In the genomic region with DNA sequence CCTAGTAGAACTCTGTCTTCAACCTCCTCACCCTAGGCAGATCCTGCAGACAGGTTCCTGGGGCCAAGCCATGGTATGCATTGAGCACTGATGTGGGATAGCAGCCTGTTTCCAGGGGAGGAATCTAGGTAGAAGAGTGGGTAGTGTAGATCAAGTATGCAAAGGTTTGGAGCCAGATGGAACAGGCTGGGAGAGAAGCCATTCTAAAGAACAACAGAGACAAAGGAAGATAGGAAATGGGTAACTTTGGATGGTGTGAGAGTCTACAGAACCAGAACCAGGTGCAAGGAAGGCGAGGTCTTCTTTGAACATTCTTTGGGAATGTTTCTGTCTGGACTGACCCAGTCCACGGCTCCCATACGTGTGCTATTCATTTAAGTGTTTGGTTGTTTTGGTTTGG, we compare ENCODE assay signal across 8 mouse cellular contexts. TPM values are rescaled to one million over a fixed set of nuclear protein-coding genes. Genes with fewer than 3 reads are reported as not detected.
DNase-seq lines count a peak whose midpoint lies in the region; ATAC-seq and TF ChIP-seq lines count a peak whose summit lies in the region.

No protein-coding gene starts in this region.

- H3K36me3 ChIP-seq in heart, embryonic 15.5 days = peaks cover 7% of the 10 kb centered on the region
- 0 out of 2 replicates have a peak, but pooled peaks cover 3% of the 10 kb centered on the region for H3K36me3 ChIP-seq in E14TG2a.4 (ENCODE audit: insufficient read depth, low read length)
- H3K36me3 ChIP-seq in embryonic facial prominence, embryonic 14.5 days (ENCODE audit: control insufficient read depth, insufficient read depth, low read length) = peaks cover 10% of the 10 kb centered on the region
- H3K36me3 ChIP-seq in liver, embryonic 16.5 days (ENCODE audit: control insufficient read depth, insufficient read depth) = peaks cover 8% of the 10 kb centered on the region; the same call in 1 of the 2 replicates

- H3K27me3 ChIP-seq in heart, embryonic 15.5 days = no peaks in the 10 kb centered on the region
- peaks cover 16% of the 10 kb centered on the region for H3K27me3 ChIP-seq in E14TG2a.4 (ENCODE audit: insufficient read depth, low read length)
- H3K27me3 ChIP-seq in embryonic facial prominence, embryonic 14.5 days (replicated peaks; ENCODE audit: control insufficient read depth, insufficient read depth, low read length) = no peaks in the 10 kb centered on the region
- no peaks in the 10 kb centered on the region for H3K27me3 ChIP-seq in liver, embryonic 16.5 days (ENCODE audit: control insufficient read depth, insufficient read depth, low read depth, low read length)

- 0 out of 2 replicates have a peak overlapping the region, but pooled peaks have one; percentile 92 for H3K27ac ChIP-seq in heart, embryonic 15.5 days
- no peak overlapping the region for H3K27ac ChIP-seq in embryonic facial prominence, embryonic 14.5 days (replicated peaks; ENCODE audit: low read depth, low read length)
- H3K27ac ChIP-seq in liver, embryonic 16.5 days (ENCODE audit: low read length) = peak overlapping the region; percentile 85; the same call in 1 of the 2 replicates

- no peaks in the 10 kb centered on the region for H3K9me3 ChIP-seq in heart, embryonic 15.5 days (replicated peaks)
- no peaks in the 10 kb centered on the region for H3K9me3 ChIP-seq in E14TG2a.4 (ENCODE audit: low read length)
- H3K9me3 ChIP-seq in embryonic facial prominence, embryonic 14.5 days (ENCODE audit: control insufficient read depth, low read length) = no peaks in the 10 kb centered on the region
- H3K9me3 ChIP-seq in liver, embryonic 16.5 days (replicated peaks; ENCODE audit: control insufficient read depth, low read length) = no peaks in the 10 kb centered on the region

- WGBS in heart, embryonic 15.5 days = 64% methylated on average over 3 of the region's 3 CpGs
- WGBS in embryonic facial prominence, embryonic 14.5 days = 71% methylated on average over 3 of the region's 3 CpGs
- WGBS in liver, embryonic 16.5 days (ENCODE audit: insufficient replicate concordance) = 57% methylated on average over 3 of the region's 3 CpGs

- TF ChIP-seq CTCF in E14TG2a.4 (conservative IDR thresholded peaks at IDR 0.05; ENCODE audit: low read length) = no peak

- peaks cover 38% of the 10 kb centered on the region for H3K4me1 ChIP-seq in heart, embryonic 15.5 days (replicated peaks)
- H3K4me1 ChIP-seq in E14TG2a.4 (replicated peaks; ENCODE audit: low read depth, low read length) = peaks cover 59% of the 10 kb centered on the region
- peaks cover 6% of the 10 kb centered on the region; the same call in 1 of the 2 replicates for H3K4me1 ChIP-seq in embryonic facial prominence, embryonic 14.5 days (ENCODE audit: control insufficient read depth, insufficient read depth, low read length)
- H3K4me1 ChIP-seq in liver, embryonic 16.5 days (ENCODE audit: control insufficient read depth, low read depth, low read length) = peaks cover 66% of the 10 kb centered on the region

- no peak for ATAC-seq in heart, embryonic 15.5 days (replicated peaks; ENCODE audit: insufficient number of reproducible peaks, insufficient read depth, low FRiP score, low read depth)
- no peak for ATAC-seq in embryonic facial prominence, embryonic 14.5 days (ENCODE audit: low read depth)
- ATAC-seq in liver, embryonic 16.5 days (ENCODE audit: low read depth) = no peak

- peak overlapping the region; percentile 88 for H3K4me3 ChIP-seq in heart, embryonic 15.5 days
- peak overlapping the region; percentile 92 for H3K4me3 ChIP-seq in E14TG2a.4 (replicated peaks; ENCODE audit: low read length)
- peak overlapping the region; percentile 78; the same call in 1 of the 2 replicates for H3K4me3 ChIP-seq in embryonic facial prominence, embryonic 14.5 days (ENCODE audit: low read depth, low read length)
- no peak overlapping the region; the same call in 1 of the 2 replicates for H3K4me3 ChIP-seq in liver, embryonic 16.5 days (ENCODE audit: low read depth, low read length)

- intact Hi-C loops in heart, postnatal 25 days (cut with DNase I) = loop anchor here (5.0 kb wide), 1 partner anchor 90 kb away; a partner anchor contains a TSS

- no peak overlapping the region for H3K9ac ChIP-seq in heart, embryonic 15.5 days
- H3K9ac ChIP-seq in embryonic facial prominence, embryonic 14.5 days (ENCODE audit: low read depth, low read length) = no peak overlapping the region
- no peak overlapping the region for H3K9ac ChIP-seq in liver, embryonic 16.5 days (ENCODE audit: low read depth, low read length)

- peak overlapping the region; percentile 78 for H3K4me2 ChIP-seq in heart, embryonic 15.5 days
- H3K4me2 ChIP-seq in embryonic facial prominence, embryonic 14.5 days (ENCODE audit: low read depth, low read length) = peak overlapping the region; percentile 56
- peak overlapping the region; percentile 82 for H3K4me2 ChIP-seq in liver, embryonic 16.5 days (ENCODE audit: low read depth, low read length)

- DNase-seq in heart, postnatal 25 days (ENCODE audit: low spot score) = no peak
- DNase-seq in embryonic facial prominence, embryonic 14.5 days (ENCODE audit: low spot score) = no peak
- no peak for DNase-seq in spleen, postnatal 36 days (ENCODE audit: low spot score in 2 of 2)
- no peak for DNase-seq in gastrocnemius, adult 18-20 months (ENCODE audit: low spot score)
- no peak for DNase-seq in cerebellum, adult 9-11 months

RNA-seq across cellular contexts. Expression of a gene that starts 0.8 kb away (rescaled TPM):
- polyA plus RNA-seq in heart, embryonic 15.5 days (2015; fragmentation: Nextera tagmentation; extraction: Ambion mirVana) = 8.1 and 11.0 TPM in 2 replicates
- 1 to 10 TPM; 4.5 to 5.4 TPM for total RNA-seq in heart, postnatal 25 days (2021)
- 8.3 and 11.6 TPM in 2 replicates for polyA plus RNA-seq in embryonic facial prominence, embryonic 14.5 days (2014; fragmentation: Nextera tagmentation; extraction: Ambion mirVana)
- polyA plus RNA-seq in liver, embryonic 16.5 days (2015; fragmentation: Nextera tagmentation; extraction: Ambion mirVana) = 7.8 and 10.2 TPM in 2 replicates
- 1 to 10 TPM; 2.1 to 2.2 TPM for total RNA-seq in gastrocnemius, adult 18-20 months (2021)

RNA-seq across cellular contexts. Expression of a gene that starts 11.9 kb away (rescaled TPM):
- 17.3 and 26.9 TPM in 2 replicates for polyA plus RNA-seq in heart, embryonic 15.5 days (2015; fragmentation: Nextera tagmentation; extraction: Ambion mirVana)
- total RNA-seq in heart, postnatal 25 days (2021) = 10 to 100 TPM; 19.8 to 21.9 TPM
- polyA plus RNA-seq in embryonic facial prominence, embryonic 14.5 days (2014; fragmentation: Nextera tagmentation; extraction: Ambion mirVana) = 24.1 and 25.3 TPM in 2 replicates
- polyA plus RNA-seq in liver, embryonic 16.5 days (2015; fragmentation: Nextera tagmentation; extraction: Ambion mirVana) = 30.7 and 30.9 TPM in 2 replicates
- 10 to 100 TPM; 21.8 to 26.1 TPM for total RNA-seq in gastrocnemius, adult 18-20 months (2021)

RNA-seq across cellular contexts. Expression of a gene that starts 42.5 kb away (rescaled TPM):
- 64.7 and 69.3 TPM in 2 replicates for polyA plus RNA-seq in heart, embryonic 15.5 days (2015; fragmentation: Nextera tagmentation; extraction: Ambion mirVana)
- total RNA-seq in heart, postnatal 25 days (2021) = 10 to 100 TPM; 78.8 to 79.6 TPM
- polyA plus RNA-seq in embryonic facial prominence, embryonic 14.5 days (2014; fragmentation: Nextera tagmentation; extraction: Ambion mirVana) = 54.4 and 58.7 TPM in 2 replicates
- 11.6 and 12.7 TPM in 2 replicates for polyA plus RNA-seq in liver, embryonic 16.5 days (2015; fragmentation: Nextera tagmentation; extraction: Ambion mirVana)
- total RNA-seq in gastrocnemius, adult 18-20 months (2021) = 10 to 100 TPM; 56.9 to 58.7 TPM

RNA-seq across cellular contexts. Expression of a gene that starts 46.2 kb away (rescaled TPM):
- 0.48 TPM in 1 of 2 replicates, not detected in the other for polyA plus RNA-seq in heart, embryonic 15.5 days (2015; fragmentation: Nextera tagmentation; extraction: Ambion mirVana)
- total RNA-seq in heart, postnatal 25 days (2021) = under 1 TPM; 0.55 to 0.78 TPM
- polyA plus RNA-seq in embryonic facial prominence, embryonic 14.5 days (2014; fragmentation: Nextera tagmentation; extraction: Ambion mirVana) = 0.26 TPM in 1 of 2 replicates, not detected in the other
- 0.12 TPM in 1 of 2 replicates, not detected in the other for polyA plus RNA-seq in liver, embryonic 16.5 days (2015; fragmentation: Nextera tagmentation; extraction: Ambion mirVana)
- 1 to 10 TPM; 2.8 to 4.0 TPM for total RNA-seq in gastrocnemius, adult 18-20 months (2021)

RNA-seq across cellular contexts. Expression of a gene that starts 57.1 kb away (rescaled TPM):
- polyA plus RNA-seq in heart, embryonic 15.5 days (2015; fragmentation: Nextera tagmentation; extraction: Ambion mirVana) = not detected in 2 replicates
- total RNA-seq in heart, postnatal 25 days (2021) = not detected
- polyA plus RNA-seq in embryonic facial prominence, embryonic 14.5 days (2014; fragmentation: Nextera tagmentation; extraction: Ambion mirVana) = 0.31 TPM in 1 of 2 replicates, not detected in the other
- polyA plus RNA-seq in liver, embryonic 16.5 days (2015; fragmentation: Nextera tagmentation; extraction: Ambion mirVana) = not detected in 2 replicates
- total RNA-seq in gastrocnemius, adult 18-20 months (2021) = not detected
